Mouse (Mus musculus) small intestine, adult 2 months (tissue): ENCODE results near the gene Sidt1.

ENCODE experiments used
- CTCF ChIP-seq: fragments of 200-500 bp; IDR thresholded peaks from 2 replicates; pipeline ENCODE4 v1.5.1; 2012; ENCODE audit warnings: low read depth, mild to moderate bottlenecking, control low read depth, inconsistent platforms, low read length, moderate library complexity, mixed read lengths; ENCODE audit not compliant: insufficient replicate concordance, insufficient read length; ENCODE audit errors: extremely low read depth
- POLR2A ChIP-seq: fragments of 200-500 bp; IDR thresholded peaks from 2 replicates; pipeline ENCODE4 v1.6.1; 2012; ENCODE audit warnings: low read depth, mild to moderate bottlenecking, control low read depth, inconsistent platforms, low read length, moderate library complexity

DNA sequence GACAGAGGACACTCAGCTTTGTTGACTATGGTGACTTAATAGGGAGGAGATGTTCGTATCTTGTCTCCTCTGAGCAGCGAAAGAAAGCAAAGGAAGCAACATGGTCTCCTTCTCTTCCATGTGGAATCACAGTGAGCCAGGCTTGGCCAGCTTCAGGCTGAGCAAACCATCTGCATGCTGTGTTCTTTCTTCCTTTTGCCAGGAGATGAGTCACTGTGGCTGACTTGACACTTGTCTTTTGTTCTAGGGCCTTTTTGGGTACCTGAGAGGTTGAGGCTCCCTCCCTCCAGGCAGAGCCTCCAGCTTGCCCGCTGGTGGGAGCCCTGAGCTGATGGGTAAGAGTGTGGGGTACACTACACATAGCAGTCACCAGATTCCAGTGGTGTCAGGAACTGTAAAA lies 95.2 kb downstream of the Sidt1 start:
- TF ChIP-seq CTCF (no peak), POLR2A (no peak)
